Mouse (Mus musculus) testis, postnatal 14 days (tissue): Measurements from ENCODE around the gene Ap2a1.
"Not testable (repeated sequence)": the region's sequence is repeated elsewhere in the genome, so short reads cannot be mapped to it uniquely, and the experiment has no call there.

ENCODE experiments used
- DNase-seq: peaks from one replicate; pipeline ENCODE4 v3.0.0; 2021; ENCODE audit warnings: low spot score

The Ap2a1 gene

DNA sequence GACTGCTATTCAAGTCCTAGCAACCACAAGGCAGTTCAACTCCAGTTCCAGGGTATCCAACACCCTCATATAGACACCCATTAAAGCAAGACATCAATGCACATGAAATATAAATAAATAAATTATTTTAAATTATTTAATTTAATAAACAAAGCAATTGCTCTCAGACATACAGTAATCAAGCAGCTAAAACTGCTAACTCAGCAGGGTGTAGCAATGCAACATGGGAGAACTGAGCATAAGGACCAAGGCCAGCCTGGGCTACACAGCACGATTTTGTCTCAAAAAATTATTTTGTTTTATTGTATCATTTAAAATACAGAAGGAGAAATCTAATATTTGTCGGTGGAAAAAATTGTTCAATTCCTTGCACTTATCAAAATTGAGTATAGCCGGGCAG, 35.1 kb downstream of the Ap2a1 start:
- DNase-seq: no peak

DNA sequence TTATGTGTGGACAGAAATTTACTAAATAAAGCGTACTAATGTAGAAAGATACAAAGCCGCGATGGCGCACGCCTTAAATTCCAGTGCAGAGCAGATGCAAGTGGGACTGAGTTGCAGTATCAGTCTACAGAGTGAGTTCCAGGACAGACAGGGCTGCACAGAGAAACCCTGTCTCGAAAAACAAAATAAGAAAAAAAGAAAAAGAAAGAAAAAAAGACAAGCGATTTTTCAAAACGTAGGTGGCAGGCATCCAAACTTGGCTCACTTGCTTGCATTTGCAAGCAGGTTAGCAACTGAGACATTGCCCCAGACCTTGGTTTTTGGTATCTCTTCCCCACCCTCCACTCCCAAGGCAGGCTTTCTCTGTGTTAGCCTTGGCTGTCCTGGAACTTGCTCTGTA, 36.1 kb downstream of the Ap2a1 start:
- DNase-seq: peak; percentile 48

DNA sequence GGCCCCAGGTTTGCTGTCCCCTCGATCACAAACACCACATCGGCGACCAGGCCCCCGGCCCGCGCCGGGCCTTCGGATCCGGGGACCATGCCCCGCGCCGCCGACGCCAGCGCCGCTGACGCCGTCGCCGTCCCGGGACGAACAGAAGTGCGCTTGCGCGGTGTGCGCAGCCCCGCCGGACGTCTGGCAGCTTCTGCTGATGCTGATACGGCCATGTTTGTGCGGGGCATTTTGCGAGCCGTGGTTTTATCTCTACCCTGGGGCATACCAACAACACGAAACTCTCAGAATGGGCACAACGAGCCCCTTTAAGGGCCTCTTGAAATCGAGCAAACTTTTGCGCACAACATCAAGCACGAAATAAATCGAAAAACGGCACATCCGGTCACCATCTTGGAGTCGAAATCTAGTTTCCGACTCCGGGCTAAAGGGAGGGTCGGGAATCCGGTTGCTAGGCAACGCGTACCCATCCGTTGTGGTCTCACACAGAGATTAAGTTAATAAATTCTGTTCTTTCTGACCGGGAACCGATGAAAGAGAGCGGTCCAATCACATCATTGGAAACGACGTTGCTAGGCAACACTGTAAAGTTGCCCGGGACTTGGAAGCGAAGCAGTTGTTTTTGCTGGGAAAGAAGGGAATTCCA, 36.9 kb downstream of the Ap2a1 start, which contains the start of gene Med25:
TSS of gene Med25 (minus strand) at position 437 of the 646 bp plus-strand sequence.
- DNase-seq: peak; percentile 93

DNA sequence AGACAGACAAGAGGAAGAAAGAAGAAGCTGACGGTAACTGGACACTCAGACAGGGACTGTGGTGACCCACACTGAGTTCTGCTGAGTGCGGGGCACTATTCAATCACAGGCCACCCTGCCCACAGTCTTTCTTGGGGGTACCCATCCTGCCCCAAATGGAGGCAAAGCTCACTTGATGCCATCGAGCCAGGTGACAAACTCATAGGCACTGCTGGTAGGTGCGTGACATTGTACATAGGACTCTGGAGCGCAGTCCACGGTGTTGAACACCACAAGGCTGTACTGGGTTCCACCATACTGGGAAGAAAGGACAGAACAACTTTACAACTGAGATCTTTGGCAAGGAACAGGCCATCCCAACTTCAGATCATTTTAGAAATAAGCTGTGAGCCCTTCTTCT, 37.7 kb downstream of the Ap2a1 start:
- DNase-seq: no peak

DNA sequence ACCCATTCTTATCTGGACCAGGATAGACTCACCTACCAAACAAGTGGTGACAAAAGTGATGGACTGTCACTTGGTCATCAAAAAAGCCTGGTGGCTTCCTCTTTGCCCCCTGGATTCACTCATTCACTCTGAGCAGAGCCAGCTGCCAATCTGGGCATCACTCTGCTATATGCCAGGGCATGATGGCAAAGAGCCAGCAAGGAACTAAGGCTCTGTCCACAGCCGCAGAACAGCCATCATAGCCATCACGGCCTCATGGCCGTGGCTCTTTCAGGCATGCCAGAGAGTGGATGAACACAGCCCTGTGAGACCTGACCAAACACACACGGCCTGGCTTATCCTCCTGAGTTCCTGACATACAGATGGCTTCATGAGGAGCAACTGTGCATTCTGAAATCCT, 38.6 kb downstream of the Ap2a1 start:
- no peak for DNase-seq

DNA sequence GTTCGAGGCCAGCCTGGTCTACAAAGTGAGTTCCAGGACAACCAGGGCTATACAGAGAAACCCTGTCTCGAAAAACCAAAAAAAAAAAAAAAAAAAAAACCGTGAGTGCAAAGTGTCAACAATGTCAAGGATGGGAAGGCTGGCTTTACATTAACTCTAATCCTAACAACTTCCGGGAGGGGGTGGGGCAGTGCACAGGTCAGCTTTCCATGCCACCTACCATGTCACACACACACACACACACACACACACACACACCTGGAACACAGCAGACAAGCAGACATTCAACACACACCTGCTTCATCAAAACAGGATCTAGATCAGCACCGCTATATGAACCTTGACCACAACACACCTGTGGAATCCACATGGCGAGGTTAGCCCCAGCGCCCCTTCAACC, 39.1 kb downstream of the Ap2a1 start:
- DNase-seq: no peak

DNA sequence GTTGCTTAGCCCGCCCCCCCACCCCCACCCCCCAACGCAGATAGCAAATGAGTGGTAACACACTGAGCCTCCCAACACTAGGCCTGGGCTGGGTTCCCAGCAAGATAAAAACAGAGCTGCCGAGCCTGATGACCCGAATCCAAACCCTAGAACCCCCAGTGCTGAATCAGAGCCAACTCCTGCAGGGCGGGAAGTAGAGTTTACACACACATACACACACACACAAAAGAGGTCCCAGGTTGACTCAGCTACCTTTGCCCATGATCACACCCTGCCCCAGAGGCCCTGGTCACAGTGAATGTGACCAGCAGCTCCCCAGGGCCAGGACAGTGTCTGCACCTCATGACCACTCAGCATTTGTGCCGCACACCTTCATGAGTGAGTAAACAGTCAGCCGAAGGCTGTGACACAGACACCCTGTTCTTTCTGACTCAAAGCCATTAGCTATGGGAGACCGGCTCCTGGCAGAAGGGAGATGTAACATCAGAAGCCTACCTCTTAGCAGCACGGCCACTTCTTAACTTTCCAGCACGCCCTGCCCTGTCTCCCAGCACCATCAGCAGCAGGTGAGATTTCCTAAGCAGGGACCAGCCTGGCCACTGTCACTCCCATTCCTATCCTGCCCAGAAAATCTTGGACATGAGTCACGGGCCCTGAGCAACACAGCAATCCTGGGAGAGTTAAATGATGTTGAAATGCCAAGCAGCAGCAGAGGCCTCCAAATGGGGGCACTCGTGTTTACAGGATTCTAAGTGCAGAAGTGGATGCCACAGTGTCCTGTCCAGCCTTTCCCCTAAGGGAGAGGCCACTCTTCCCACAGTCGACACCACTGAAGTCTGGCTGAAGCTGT, 40.8 kb downstream of the Ap2a1 start:
- DNase-seq: no peak

DNA sequence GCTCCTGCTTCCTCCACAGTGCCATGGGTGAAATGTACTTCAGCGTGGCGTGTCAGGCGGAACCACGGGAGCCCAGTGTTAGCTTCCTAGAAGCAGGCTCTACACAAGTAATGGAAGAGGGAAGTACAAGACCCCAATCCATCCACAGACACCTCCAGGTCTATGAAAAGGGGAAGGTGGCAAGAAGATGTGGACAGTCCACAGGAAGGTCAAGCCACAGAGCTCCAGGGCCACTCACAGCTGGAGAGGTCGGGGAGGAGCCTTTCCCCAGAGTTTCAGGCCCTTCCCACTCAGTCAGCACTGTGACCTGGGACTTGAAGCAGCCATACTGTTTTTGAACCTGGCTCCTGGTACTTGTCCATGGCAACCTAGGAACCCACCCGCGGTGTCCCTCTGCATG, 42.3 kb downstream of the Ap2a1 start:
- no peak for DNase-seq

DNA sequence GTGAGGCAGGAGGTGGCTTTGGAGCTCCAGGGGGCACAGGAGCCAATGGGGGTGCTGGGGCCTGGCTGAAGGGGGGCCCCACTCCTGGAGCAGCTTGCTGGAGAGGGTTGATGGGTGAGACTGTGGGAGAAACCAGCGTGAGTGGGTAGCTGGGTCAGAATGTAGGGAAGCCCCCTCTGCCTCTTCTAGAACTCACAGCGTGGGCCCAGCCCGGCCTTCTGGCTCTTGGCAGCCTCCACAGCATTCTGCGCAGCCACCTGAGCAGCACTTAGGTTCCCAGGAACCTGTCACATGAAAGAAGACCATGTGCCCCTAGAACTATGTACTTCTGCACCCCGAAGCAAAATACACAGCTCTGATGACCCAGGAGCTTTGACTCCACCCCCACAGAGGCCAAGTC, 44.7 kb downstream of the Ap2a1 start:
- DNase-seq: no peak

DNA sequence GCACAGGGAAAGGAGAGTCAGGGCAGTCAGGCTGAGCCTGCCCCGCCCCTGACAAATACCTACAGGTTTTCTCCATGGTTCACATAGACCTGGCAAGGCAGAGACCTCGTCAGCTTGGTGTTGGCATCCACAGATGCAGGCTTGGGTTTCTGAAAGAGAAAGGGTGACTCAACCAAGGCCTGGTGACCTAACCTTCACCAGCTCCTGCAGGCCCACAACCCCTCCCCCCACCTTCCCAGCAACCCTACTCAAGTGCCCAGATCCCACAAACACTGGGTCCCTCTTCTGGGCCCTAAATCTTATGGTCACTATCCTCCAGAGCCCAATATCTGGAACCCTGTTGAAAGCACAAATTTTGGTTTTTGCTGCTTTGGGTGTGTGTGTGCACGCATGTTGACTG, 46.3 kb downstream of the Ap2a1 start:
- no peak for DNase-seq

DNA sequence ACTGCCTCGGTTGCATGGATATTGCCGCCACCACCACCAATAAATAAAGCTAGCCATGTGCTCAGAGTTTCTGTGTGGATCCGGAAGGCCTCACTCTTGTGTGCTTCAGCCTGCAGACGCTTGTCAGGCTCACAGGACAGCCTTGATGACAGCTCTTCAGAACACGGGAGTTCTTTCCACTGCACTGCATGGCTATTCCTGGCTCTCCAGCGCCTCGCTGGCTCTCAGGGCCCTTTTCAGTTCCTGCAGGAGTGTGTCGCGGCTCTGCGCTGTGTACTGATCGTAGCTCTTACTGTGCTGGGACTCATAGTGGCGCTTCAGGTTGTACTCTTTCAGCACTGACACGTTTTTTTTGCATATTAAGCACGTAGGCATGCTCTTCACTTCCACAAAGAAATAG, 51.5 kb downstream of the Ap2a1 start:
- DNase-seq: no peak

DNA sequence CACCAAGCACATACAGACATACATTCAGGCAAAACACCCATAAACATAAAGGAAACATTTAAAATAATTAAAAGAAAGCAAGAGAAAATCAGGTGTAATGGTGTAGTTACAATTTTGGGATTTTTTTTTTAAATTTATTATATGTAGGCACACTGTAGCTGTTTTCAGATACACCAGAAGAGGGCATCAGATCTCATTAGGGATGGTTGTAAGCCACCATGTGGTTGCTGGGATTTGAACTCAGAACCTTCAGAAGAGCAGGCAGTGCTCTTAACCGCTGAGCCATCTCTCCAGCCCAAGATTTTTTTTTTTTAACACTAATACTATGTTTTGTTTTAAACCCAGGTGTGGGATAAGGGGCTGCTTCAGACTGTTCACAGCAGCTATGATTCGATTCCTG, 57.5 kb downstream of the Ap2a1 start:
- not testable (repeated sequence) for DNase-seq

DNA sequence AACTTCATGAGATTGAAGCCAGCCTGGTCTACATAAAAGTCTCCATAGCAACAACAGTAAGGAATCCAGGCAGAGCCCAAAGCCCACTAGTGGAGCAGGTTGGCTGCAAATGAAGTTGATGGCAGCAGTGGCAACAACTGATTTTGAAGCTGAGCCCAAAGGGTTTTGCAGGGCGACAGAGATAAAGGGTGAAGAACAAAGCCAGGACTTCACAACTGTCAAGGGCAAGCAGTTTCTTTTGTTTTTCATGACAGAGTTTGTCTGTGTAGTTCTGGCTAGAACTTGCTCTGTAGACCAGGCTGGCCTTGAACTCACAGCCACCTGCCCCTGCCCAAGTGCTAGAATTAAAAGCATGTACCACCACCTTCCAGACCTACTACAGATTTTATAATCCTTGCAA, 58.1 kb downstream of the Ap2a1 start:
- DNase-seq: no peak

DNA sequence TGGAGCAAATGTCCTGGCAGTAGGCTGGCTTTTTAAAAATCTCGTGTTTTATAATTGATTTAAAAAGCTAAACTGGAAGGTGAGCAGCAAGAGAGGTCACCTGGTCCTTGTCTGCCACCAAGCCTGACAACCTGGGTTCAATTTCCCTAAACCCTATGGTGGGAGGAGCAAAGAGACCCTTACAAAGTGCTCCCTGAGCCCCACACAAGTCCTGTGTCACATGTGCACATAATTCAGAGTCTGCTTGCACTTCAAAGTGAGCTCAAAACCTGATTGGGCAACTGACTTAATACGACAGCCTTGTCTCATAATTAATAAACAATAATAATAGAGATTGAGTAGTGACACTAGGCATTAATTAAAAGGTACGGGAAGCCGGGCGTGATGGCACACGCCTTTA, 58.7 kb downstream of the Ap2a1 start:
- no peak for DNase-seq

DNA sequence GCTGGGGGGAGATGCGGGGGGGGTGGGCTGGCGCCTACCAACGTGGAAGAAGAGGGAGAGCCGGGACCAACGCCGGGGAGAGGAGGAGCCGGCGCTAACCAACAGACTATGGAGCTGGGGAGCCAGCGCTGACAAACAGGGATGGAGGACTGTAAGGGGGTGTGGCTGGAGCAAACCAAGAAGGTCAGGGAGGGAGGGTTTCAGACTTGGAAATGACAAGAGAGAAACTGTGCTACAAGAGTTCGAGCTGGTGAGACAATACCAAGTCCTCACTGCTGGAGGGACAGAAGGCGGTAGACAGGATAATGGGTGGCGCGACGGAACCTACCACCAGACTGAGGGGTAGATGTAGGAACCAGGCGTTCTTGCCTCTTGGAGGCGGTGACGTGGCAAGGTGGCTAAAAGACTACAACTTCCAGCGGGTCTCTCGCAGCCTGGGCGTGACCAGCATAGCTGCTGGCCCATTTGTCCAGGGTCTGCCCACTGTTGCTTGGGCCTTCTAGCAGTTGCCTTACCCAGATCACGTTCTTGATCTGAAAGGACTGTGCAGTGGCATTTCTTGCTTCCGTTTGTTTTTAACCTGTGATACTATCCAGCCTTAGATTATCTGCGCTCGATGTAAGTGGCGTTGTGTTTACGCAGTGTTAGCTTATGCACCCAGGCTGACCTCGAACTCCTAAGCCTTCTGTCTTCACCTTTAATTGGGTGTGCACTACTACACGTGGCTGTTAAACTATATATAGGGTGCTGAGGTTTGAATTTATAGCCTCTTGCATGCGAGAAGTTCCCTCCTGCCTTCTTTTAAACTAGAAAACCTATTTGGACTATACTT, 59.4 kb downstream of the Ap2a1 start, which contains the start of gene Ptov1:
TSS of gene Ptov1 (minus strand) at position 92 of the 832 bp plus-strand sequence.
- DNase-seq: peak; percentile 90

DNA sequence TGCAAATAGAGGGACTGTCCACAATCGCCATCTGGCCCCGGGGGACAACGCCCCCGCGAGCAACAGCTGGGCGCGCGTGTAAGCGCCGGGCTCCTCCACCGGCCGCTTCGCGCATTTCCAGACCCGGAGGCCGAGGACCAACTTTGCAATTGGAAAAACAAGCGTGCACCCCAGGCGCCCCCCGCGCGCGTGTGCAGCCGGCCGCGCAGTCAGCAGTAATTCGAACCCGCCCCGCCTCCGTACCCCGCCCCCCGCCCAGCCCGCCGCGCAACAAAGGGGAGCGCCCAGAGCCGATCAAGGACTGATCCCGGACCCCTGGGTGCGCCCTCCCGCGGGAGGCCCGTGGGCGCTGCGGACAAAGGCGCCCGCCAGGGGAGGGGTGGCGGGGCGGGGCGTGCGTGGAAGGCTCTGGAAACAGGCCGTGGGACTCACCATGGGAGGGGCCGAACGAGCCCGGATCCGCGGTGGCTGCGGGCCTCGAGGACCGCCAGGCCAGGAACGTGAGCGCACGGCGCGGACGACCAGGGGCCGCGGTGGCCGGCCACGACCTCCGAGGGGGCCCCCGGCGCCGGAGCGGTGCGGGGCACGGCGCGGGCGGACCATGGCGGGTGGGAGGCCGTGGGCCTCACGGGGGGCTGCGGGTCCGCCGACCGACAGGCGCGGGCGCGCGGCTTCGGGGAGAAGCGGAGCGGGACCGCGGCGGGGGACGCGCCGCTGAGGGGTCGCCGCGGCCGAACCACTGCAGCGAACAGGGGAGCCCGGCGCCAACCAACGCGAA, 60.2 kb downstream of the Ap2a1 start:
- DNase-seq: peak; percentile 70

DNA sequence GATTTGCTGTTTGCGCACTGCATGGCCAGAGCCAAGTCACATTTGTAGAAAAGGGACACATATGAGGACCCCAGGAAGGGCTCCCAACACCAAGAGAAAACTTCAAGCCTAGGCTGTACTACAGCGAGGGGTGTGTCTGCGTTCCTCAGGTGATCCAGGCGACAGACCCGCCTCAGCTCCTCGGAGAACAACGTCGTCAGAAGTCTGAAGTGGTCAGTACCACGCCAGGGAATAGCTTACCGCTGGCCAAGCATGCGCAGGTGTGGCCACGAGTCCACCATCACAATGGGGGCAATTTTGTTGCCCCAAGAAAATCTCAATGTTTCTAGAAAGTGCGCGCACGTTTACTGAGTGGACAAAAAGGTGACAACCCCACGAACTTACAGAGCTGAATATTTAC, 60.8 kb downstream of the Ap2a1 start:
- no peak for DNase-seq

DNA sequence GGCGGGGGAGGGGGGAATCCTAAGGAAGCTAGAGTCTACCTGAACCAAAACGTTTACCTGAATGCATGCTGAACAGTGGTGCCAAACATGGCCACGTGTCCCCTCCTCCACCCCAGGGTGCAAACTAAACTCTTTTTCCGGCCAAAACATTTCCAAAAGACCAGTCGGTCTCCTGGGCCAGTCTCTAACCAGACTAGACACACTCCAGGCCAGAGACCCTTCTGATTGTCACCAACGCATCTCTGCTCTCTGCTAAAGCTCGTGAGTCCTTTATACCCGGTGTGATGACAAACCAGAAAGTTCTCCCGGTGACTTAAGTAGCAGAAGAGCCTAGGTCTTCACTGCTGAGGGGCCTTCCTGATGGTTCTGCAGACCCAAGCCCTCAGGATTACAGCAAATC, 61.5 kb downstream of the Ap2a1 start:
- DNase-seq: no peak

DNA sequence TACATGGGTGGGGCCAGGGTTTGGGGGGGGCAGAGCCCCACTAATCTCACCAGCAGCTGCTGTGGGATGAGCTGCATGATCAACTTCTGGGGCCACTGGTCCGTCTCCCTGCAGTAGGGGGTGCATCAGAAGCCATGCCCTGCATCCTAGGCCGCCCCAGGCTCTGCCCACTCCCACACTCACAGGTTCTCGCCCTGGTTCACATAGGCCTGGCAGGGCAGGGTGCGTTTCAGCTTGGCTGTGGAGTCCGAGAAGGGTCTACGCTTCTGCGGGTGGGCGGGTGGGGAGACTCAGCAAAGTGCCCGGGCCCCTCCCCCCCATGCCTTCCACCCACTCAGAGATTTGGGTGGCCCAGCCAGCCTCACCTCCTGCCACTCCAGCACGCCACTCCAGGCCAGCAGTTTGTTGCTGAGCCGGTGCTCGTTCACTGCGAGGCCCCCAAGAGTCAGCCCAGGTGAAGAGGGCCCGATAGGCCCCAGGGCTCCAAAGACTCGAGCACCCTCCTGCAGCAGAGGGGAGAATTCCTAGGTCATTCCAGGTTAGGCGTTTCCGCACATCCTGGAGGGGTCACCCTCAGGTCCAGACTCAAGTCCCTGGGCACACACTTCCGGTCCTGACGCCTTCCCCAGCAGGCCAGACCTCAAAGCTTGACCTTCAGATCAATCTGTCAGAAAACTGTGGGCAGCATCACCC, 62.1 kb downstream of the Ap2a1 start:
- no peak for DNase-seq

DNA sequence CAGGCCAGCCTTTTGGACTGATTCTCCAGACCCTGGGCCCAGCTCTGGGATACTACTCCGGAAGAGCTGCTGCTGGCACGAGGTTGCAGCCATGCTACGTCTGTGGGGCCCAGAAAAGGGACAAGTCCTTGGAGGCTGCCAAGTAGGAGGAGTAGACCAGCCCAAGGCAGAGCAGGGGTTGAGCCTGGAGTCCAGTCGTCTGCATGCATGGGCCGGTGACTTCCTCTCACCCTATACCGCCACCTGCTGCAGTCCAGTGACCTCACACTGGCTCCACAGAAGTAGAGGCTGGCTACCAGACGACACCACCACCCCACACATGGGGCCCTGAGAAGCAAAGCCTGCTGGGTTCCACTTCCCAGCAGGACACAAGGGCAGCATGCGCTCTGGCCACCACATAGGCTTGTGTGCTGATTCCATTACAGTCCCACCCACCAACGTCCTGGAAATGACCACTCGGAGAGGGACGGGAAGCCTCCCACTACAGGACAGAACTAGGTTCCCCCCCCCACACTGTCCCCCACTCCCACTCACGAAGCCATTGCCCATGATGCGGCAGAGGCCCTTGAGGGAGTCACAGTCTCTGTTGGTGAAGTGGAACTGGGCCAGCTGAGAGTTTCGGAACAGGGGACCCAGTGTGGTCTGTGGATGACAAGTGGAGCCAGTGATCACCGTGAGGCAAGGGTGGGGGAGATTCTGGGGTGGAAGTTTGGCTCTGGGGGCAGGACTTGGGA, 62.9 kb downstream of the Ap2a1 start:
- peak; percentile 81 for DNase-seq
